Mouse (Mus musculus) mesoderm, embryonic 11.5 days (tissue): ENCODE measurements at regions not wholly inside any gene's neighbourhood (a gene's known extent, or its start where the extent isn't known, plus 50 kb on each side); places are given as distances from the start of the nearest gene placed in this dataset.

ENCODE experiments used
- DNase-seq: peaks from one replicate; pipeline ENCODE4 v3.0.0-alpha.2; 2012; ENCODE audit warnings: low read depth, low spot score

DNA sequence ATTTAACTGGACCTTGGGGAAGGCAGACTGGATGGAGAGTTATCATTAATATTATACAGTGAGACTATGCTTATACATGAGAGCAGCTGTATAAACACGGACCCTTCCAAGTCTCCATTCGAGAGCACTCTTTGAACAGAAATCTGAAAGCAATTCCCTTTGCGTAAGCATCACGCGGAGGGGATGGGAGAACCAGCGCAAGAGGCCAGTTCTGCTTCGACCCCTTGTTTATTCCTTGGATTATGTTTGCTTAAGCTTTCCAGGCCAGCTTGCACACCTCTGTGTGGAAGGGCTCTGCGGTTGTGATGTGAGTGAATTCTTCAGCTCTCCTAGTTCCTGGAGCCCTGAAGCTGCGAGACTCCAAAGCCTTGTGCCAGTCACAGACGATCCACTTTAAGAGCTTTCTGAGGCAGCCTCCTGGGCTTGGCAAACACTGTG lies 109.2 kb upstream of the Fbxo11 start:
- DNase-seq = no peak

DNA sequence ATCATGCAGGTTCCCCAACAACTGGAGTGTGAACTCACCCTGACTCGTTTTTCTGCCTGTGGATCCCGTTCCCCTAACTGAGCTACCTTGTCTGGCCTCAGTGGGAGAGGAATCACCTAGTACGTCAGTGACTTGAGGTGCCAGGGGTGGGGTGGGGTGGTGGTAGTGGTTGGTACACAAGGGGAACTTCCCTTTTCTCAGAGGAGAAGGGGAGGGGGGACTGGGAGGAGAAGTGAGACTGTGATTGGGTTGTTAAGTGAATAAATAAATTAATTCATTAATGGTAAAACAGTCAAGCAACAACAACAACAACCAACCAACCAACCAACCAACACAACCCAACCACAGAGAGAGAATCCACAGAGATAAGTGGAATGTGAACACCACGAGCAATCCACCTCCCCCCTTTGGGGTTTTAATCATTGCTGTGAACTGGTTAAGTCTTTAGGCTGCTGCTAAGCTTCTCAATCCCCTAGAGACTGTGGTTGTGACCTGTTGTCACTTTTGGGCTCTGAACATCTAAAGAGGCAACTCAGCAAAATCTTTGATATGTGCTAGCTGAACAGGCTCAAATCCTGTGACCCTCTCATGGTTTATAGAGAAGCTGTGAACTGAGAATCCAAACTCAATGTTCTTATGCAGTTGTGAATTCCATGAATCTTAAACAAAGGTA lies 111.0 kb upstream of the Fbxo11 start:
- no peak for DNase-seq

DNA sequence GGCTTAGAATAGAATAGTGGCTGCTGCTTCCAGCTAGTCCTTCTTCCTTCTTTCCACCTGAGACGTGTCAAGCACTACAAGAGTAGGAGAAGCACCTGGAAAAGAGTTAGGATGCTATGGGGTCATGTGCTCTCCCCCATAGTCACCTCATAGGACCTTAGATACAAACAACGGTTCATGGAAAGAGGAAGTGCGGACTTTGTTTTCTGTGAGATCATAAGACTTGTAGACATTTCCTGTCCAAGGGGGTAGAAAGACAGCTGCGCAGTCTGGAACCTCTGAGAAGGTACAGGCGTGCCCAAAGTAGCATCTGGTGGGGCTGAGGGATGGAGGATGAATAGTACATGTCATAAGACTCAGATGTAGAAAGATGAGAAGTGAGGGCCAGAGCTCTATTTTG lies 125.6 kb upstream of the Fbxo11 start:
- no peak for DNase-seq

DNA sequence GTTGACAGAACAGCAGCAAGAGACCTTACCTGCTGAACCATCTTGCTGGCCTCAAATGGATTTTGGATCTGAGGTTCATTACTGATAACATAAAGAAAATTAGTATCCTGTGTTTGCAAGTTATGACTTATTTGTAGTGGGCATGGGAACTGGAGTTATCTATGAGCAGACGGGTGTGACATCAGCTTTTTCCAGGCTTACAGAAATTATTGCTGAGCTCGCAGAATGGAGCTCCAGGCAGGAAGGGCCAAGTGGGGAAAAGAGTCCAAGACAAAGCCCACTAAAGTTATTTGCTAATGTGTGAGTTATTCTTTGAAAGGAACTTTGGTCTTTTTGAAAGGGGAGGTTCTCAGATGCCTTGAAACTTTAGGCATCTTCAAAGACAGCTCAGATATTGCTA lies 126.4 kb upstream of the Fbxo11 start:
- DNase-seq = no peak

DNA sequence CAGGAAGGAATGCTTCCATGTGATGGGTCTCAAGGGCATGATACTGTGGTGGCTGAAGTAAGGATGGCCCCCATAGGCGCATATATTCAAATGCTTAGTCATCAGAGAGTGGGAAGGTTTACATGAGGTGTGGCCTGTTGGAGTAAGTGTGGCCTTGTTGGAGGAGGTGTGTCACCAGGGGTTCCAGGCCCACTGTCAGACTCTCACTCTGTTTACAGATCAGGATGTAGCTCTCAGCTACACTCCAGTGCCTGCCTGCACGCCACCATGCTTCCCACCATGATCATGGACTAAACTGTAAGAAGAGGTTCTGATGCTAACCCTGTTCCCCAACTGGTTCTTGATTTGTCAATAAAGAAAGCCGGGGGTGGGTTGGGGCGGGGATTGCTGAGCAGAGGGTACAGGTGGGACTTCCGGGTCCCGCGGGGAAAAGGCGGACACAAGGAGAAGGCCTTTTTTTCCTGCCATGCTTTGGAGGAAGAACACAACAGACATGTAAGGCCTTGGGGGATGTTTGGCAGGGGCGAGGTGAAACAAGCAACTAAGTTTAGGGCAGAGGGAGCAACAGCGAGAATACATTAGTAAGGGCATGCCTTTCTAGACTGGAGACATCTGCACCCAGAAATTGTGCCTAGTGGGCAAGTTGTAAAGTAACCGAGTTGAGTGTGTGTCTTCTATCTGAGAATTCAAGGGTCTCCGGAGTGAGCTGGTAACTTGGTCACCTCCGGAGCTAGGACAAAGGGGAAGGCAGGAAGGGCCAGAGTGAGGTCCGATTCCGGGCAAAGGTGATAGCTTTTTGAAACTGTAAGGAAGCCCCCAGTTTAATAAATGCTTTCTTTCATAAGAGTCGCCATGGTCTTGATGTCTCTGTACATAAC lies 127.1 kb upstream of the Fbxo11 start:
- no peak for DNase-seq

DNA sequence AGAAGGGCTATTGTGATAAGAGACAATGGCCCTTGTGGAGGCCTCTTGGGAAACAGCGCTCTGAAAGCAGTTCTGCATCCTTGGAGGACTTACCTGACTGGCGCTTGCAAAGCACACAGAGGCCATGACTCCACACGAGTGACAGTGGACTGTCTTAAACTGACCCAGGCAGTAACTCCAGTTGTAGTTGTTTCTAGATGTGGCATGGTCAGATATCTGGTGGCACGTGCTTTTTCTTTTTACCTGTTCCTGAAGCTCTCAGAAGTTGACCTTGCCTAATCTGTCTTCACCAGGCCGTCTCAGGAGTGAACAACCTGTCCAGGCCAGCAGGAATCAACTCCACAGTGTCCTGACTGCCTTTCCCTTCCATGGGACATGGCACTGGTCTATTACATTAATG lies 129.6 kb upstream of the Fbxo11 start:
- DNase-seq = no peak

DNA sequence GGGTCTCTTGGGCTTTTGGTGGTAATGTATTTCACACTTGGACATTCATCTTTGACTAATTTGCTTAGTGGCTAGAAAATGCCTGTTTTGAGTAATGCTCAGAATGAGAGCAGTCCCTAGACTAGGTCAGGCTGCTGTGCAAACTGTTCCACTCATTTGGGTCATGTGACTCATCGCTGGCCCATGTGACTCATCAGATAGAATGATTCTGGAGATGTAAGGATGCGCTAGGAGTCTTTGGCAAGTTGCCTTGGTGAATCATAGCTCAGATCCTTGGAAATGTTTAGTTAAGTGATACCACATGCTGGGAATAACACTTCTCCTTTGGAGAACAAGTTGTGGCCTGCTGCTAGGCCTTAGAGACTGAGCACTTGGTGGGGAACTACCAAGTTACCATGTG lies 130.2 kb upstream of the Fbxo11 start:
- DNase-seq = no peak

DNA sequence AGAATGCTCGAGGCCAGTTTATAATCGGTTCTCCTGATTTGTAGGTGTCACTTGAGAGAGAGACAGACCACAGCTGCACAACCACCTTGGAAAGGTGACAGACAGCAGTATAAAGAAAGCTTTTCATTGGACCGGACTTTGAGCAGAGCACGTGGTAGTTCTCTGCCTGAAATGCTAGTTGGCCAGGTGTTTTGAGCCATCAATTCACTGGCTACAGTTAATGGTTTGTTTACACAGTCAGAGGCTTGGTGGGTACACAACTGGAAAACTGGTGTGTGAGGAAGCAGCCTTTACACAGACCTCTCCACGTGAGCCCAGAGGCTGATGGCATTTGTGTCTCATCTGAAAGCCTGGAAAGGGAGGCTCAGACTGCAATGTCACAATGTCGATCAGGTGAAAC lies 130.8 kb upstream of the Fbxo11 start:
- no peak for DNase-seq

DNA sequence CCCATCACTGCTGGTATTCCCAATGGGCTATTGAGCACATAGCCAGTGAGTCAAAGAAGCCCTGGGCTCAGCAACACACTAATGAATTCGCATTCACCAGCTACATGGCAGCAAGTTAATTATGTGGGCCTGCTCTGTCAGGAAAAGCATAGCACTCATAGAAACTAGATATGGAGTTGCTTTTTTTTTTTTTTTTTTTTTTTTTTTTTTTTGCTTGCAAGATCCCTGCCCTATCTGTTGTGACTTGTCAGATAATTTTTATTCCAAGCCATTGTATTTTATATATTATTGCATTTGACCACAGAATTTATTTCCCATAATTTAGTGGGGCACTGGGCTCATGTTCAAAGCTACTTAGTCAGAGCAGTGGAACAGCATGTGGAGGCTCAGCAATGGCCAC lies 131.2 kb upstream of the Fbxo11 start:
- DNase-seq = no peak

DNA sequence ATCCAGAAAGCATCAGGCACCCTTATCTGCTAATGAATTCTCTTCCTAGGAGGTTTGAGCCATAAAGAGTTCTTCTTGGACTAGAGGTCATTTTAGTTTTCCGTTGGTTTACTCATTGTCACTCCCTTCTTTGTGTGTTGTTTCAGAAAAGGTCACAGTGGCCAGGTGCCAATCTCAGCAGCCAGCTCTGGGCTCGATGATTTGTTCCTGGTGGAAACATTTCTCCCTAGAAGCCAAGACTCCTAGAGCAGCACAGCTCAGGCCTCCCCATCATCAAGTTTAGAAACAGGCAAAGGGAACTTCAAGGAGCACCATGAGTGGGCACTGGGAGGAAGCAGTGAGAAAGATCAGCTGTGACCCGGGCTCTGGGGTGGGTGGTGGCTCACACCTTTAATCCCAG lies 132.3 kb upstream of the Fbxo11 start:
- DNase-seq = no peak

DNA sequence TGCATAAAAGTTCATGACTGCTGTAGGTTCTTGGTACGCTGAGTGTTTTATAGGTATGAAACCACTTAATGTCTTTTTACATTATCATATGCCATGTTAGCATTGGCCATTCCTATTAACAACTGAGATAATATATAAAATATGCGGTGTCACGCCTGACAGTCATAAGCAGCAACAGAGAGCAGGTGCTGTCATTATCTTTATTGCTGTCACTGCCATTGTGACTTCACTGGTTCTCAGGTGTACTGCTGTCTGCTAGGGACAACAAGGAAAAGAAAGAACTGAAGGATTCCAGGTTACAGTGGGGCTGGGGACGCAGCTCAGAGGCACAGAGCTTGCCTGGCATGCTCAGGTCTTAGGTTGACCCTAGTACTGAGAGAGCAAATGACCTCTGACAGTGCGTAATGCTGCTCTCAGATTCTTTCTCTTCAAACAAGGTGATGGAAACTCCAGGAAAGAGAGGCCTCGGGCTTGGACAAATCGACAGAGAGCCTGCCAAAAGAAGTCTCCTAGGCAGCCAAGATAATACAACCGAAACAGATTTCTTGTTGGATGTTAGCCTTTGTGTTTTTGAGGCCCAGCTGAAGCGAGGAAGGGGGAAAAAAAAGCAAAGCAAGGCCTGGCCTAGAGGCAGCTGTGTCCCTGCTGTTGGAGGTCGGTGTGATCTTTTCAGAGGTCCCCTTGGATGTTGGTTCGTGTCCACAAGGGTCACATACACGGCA lies 136.3 kb upstream of the Fbxo11 start:
- no peak for DNase-seq

DNA sequence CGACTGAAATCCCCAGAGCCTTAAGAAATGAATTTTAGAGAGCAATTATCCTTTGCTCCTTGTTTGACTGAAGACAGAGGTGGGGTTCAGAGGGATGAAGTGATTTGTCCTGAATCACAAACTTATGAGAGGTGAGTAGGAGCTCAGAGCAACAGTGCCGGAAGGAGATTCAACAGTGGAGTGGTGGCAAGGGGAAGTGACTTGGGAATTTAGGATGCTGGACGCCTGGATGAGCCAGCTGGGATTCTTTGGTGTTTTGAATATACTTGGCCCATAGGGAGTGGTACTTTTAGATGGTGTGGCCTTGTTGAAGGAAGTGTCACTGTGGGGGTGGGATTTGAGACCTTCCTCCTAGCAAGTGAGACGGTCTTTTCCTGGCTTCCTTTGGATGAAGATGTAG lies 137.1 kb upstream of the Fbxo11 start:
- no peak for DNase-seq

DNA sequence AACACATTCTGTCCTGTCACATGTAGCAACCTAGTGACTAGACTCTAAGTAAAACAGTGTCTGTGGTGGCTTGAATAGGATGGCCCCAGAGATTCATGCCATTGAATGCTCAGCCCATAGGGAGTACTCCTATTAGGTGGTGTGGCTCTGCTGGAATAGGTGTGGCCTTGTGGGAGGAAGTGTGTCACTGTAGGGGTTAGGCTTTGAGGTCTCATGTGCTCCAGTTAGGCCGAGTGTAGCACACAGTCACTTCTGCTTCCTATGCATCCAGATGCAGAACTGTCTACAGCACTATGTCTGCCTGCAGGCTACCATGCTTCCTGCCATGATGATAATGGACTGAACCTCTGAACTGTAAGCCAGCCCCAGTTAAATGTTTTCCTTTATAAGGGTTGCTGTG lies 144.5 kb upstream of the Fbxo11 start:
- DNase-seq = no peak

DNA sequence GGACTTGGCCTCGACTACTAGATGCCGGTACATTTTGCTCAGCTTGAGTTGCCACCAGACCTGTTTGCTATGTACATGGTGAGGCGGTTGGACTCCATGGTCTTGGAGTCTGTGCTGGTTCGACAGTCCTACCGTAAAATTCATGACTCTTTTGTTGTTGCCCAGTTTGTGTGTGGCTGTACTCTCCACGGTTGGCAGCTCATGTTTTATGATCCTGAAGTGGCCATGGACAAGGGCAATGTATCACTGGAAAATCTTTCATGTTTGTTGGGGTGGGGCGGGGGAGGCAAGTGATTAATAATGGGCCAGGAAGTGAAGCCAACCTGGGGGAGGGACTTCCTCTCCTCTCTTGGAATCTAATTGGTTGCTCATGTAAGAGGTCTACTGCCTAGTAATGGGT lies 147.0 kb upstream of the Fbxo11 start:
- no peak for DNase-seq

DNA sequence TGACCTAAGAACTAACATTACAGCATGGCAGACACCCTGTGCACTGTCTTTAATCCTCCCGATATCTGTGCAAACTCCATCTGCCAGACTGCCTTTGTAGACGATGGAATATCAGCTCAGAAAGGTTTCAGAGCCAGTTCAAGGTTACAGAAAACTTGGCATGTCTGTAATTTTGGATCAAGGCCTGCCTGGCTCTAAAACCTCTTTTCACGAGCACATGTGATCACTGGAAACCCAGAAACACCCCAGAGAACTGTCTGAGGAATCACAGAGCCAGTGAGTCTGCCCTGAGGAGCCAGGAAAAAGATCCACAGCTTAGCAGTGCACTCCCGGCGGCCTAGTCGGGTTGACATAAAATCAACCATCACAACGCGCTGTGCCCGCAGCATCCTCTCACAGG lies 149.7 kb upstream of the Fbxo11 start:
- no peak for DNase-seq

DNA sequence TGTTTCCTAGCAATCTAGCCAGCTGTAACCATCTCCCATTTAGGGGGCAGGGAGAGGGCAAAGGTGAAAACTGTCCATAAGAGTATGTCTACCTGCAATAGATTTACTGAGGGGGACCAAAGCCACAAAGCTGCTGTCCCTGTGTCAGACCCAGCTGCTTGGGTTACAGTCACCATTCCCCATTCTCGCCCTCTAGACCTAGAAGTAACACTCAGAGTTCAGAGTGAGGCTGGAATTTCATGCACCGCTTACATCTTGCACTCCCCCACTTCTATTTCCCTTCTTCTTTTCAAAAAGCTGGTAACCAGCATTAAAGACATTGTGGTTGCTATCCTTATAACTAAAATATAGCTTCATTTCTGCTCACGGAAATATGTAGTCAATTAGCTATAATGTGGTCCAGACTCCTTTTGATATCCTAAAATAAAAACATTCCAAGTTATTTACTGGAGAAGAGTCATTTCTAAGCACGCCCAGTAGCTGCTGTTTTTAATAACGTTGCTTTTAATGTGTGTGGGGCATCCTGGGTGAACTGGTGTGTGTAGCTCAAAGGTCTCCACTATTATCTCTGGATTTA lies 157.4 kb upstream of the Fbxo11 start:
- DNase-seq = no peak

DNA sequence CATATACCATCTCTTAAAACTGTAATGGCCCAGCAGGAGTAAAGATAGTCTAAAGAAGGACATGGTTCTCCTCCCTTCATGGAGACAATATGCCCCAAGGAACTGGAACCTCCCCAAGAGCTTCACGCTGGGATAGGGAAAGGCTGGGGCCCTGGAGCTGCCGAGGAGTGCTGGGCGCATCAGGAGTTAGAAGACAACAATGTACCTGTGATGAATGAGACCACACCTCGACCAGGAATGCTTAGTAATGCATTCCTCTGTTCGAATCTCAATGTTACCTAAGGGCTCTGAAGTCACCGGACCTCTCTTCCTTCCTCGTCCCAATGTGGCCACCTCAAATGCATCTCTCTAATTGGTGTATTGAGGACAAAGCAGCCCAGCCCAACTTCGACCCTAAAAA lies 175.4 kb upstream of the Fbxo11 start:
- DNase-seq = no peak

DNA sequence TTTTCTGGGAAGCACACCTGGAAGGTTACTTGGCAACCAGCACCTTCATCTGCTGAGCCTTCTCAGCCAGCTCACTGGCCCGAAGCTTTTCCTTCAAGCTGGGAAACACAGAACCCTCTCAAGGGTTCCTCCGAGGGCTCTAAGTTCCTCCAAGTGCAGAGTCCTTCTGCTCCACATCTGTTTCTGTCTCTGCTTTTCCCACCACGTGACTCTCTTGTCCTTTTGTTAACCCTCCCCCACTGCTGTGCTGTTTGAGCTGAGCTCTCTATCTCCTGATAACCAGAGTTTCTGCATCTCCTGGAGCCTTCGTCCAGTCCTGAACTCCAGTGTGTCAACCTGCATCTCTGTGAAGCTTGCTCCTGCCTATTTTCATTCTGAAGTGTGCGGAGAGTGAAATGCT lies 183.5 kb upstream of the Fbxo11 start:
- DNase-seq = no peak

DNA sequence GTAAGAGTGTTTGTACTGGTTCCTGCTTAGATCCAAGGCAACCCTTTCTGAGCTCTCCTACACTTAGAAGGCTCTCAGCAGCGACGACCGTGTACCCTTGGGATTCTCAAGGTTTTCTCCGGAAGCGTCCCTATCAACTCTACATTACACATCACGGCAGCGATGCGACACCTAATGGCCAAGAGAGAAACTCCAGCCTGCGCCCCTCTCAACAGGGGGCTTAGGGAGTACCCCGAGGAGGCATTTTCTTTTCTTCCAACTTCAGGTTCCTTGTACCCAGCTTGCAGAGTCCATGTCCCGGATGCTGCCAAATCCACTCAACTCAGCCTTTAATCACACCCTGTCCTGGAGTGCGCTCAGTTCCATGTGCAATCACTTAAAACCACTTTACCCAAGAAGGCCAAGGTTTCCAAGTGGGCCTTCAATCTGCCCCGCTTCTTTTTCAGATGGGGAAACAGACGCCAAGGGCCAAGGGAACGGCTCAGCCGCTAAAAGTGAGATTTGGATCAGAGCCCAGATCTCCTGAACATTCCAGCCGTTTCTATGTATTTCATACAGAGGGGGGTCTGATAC lies 186.9 kb upstream of the Fbxo11 start:
- DNase-seq = peak; percentile 73

DNA sequence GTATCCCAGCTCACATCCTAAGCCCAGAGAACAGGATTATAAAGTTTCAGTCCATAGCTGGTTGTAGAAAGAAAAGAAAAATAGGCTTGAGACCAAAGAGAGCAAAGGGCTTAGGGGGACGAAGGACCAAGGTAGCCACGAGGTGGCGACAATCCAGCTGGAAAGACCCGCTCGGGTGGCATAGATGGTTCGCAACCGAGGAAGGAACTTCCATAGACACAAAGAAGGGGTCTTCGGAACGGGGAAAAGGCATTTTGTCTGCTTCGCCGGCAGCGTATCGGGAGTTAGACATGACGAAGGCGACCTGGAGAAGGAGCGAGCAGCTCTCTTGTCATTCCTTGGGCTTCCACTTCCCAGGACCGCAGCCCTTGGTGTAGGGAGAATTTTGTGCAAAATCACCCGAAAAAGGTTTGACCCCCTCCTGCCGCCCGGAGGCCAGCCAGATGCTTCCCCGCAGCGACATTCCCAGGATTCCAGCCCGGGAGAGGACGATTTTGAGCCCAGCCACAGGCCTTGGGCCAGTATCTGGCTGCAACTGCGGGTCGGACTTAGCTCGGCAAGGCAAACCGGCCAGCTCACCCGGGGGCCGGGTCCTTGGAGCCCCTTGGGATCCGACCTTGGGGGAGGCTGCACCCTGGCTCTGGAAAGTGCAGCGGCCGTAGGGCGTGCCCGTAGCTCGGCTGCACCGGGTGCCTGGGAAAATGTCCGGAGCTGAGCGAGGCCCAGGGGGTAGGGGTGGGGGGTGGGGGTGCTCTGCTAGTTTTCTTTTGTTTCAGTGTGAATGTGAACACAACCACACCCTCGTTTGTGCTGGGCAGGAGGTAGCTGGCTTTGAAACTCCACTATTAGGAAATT lies 184.5 kb upstream of the Foxn2 start:
- peak; percentile 91 for DNase-seq
